Mouse (Mus musculus): ENCODE results near the gene Fign. TPM values are rescaled to one million over a fixed set of nuclear protein-coding genes. Genes with fewer than 3 reads are reported as not detected.

Fign gene
- polyA plus RNA-seq, 1 experiment from 2014 or later: 3.8 TPM

DNA sequence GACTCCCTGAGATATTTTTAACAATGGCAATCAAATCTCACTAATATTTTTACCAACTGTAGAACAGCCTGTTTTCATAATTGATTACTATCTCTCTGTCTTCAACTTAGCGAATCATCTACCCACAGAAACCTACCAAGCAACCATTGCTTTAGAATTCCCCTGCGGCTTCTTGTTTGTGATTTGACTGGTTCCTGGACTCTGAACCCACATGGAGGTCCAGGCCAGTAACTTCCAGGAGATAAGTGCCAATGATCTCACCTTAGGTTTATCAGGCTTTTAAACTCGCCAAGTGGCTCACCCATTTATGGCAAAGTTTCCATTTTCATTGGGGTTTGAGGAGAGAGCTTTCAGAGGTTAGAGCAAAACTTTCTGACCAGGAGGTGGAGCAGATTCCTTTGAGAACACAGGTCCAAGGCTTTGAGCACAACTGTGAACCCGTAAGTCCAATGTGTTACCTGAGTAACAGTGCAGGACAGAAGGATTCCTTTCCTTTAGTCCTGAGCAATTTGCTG is 172.1 kb downstream of the Fign start:
- H3K9me3 ChIP-seq (ENCODE audit: control insufficient read depth, low read length): no peaks in the 10 kb centered on the region
- 76% methylated on average over 4 of the region's 4 CpGs for WGBS
- no peaks in the 10 kb centered on the region for H3K4me1 ChIP-seq (replicated peaks; ENCODE audit: control insufficient read depth, insufficient read depth, low read length)
- H3K36me3 ChIP-seq (ENCODE audit: control insufficient read depth, insufficient read depth, low read length): no peaks in the 10 kb centered on the region
- no peak overlapping the region for H3K4me3 ChIP-seq (ENCODE audit: low read depth, low read length)
- DNase-seq (ENCODE audit: low spot score) (no peak), ATAC-seq (replicated peaks; ENCODE audit: low FRiP score, low TSS enrichment, low read depth) (no peak)
- H3K27ac ChIP-seq (ENCODE audit: low read depth): no peak overlapping the region
- no peaks in the 10 kb centered on the region for H3K27me3 ChIP-seq (replicated peaks; ENCODE audit: control insufficient read depth, insufficient read depth, low read length)
- H3K4me2 ChIP-seq (ENCODE audit: low read length): no peak overlapping the region
- H3K9ac ChIP-seq (ENCODE audit: low read length): no peak overlapping the region
